Mouse (Mus musculus) olfactory bulb, adult 2 months (tissue): ENCODE data around the gene Rxfp1.

Experiments used
- CTCF ChIP-seq: fragments of 200-500 bp; IDR thresholded peaks from 2 replicates; pipeline ENCODE4 v1.5.1; 2012; ENCODE audit warnings: low read depth, mild to moderate bottlenecking, low read length, moderate library complexity; ENCODE audit not compliant: insufficient read depth
- POLR2A ChIP-seq: fragments of 200-500 bp; IDR thresholded peaks from 2 replicates; pipeline ENCODE4 v1.6.1; 2012; ENCODE audit warnings: mild to moderate bottlenecking, low read depth, low read length, moderate library complexity; ENCODE audit not compliant: insufficient read depth

- TF ChIP-seq CTCF (no peak), POLR2A (no peak)
Measured at GRCm38 (mm10) chr3:79664787-79665408, 72.8 kb downstream of the Rxfp1 start.
